Mouse (Mus musculus) frontal cortex, adult 2 months (tissue): ENCODE measurements around the gene Magix. TPM values are rescaled to one million over a fixed set of nuclear protein-coding genes. Genes with fewer than 3 reads are reported as not detected.

Experiments used
- DNase-seq, 2 experiments: peaks; one replicate each; pipeline ENCODE4 v3.0.0; 2022; ENCODE audit warnings: low spot score in 1 of 2; ENCODE audit errors: extremely low spot score in 1 of 2
- polyA plus RNA-seq: library from polyadenylated mRNA; depleted of rRNA; stranded (reverse); fragments of >200 nt; gene quantifications from 2 replicates; pipeline ENCODE4 v1.2.3, GENCODE M21; 2012

Magix gene
- polyA plus RNA-seq, 1 experiment, result 1.2 TPM

DNA sequence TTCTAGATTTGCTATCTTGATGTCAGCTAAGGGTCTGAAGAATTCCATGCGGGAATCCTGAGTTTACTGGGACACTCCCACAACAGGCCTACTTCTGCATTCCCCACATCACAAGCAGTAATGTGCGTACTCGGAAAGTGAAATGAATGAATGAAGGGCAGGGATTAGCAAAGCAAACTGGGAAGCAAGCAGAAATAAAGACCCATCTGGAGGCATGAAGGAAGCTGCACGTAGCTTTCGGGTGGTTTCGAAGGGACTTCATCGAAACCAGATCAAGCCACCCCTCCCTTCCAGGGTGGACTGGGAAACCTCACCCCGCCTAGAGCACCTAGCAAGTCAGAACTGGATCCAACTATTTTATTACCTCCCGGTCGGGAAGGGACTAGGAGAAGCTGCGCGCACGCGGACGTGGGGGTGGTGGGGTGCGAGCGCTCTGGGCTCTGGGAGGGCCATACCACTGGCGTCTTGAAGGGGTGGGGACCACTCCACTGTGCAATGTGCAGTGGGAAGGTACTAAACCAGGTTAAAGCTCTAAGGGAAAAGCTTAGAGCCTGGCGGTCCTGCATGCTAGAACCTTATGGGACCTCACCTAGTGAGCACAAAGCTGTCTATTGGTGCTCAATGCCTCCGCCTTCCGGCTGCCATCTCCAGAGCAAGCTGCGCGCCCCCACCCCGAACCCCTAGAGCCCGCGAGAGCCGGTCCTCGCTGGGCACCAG lies 6.6 kb downstream of the Magix start:
- DNase-seq, result no peak

DNA sequence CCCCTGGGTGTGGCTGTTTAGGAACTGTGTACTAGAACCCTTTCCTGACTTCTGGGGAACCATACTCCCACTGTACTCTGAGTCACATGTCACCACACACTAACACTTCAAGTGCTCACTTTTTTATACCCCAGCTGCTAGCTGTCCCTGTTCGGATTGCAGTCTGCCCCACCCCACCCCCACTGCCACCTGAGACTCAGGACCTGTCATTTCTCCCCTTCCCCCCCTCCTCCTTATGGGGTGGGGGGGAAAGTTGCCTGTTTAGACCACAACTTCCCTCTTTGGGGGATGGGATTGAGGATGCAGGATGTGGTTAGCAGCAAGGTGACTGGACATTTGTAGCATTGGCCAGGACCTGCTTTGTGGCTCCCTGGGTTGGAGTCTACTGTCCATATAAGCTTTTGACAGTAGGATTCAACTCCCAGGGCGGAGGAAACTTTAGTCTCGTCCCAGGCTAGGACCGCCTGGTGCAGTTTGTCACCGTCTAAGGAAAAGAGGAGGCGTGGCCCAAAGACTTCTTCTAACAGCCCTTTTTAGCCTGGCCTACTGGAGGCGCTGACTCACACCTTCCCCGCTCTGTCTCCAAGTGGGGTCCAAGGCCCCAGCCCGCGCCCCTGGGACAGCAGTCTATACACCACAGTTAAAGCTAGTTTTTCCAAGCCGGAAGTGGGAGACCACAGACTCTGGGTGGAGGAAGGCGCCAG lies 7.3 kb downstream of the Magix start:
- no peak for DNase-seq

DNA sequence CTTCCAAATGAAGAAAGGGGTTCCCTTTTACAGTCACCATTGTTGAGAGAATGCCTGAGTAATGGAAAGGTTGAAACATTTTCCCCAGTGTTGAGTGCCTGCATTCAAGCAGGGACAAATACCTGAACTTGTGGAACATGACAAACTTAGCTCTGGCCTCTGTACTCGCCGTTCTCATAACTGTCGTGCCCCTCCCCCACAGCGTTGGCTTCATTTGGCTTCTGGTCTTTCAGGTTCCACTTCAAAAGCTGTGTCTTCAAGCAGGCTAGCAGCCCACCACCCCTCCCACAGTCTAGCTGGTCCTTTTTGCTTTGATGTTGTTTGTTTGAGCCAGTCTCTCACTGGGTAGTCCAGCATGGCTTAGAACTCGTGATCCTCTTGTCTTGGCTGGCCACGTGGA lies 8.3 kb downstream of the Magix start:
- no peak for DNase-seq

- DNase-seq, result no peak
Measured at GRCm38 (mm10) chrX:7670921-7671623, 10.0 kb downstream of the Magix start, which contains the start of gene Plp2. Plp2 (minus strand) TSS chrX:7671390.

DNA sequence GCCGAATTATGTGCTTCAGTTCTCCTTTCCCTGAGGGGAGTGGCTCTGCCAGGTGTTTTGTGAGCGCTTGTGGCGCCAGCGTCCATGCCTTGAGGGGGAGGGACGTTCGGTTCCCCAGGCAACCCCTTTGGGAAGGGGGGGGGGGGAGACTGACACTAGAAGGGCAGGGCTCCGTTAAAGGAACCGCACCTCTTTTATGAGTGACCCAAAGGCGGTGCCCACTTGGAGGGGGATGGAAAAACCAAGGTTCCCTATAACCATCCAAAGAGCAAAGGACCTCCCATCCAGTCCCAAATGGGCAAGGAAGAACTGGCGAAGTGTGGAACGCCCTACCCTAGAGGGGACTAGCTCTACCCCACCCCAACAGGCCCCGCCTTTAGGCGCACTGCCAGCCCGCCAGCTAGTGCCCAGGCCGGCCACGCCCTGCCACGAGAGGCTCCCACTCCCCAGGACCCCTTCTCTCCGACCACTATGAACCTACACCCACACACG lies 10.6 kb downstream of the Magix start:
- DNase-seq, result no peak

DNA sequence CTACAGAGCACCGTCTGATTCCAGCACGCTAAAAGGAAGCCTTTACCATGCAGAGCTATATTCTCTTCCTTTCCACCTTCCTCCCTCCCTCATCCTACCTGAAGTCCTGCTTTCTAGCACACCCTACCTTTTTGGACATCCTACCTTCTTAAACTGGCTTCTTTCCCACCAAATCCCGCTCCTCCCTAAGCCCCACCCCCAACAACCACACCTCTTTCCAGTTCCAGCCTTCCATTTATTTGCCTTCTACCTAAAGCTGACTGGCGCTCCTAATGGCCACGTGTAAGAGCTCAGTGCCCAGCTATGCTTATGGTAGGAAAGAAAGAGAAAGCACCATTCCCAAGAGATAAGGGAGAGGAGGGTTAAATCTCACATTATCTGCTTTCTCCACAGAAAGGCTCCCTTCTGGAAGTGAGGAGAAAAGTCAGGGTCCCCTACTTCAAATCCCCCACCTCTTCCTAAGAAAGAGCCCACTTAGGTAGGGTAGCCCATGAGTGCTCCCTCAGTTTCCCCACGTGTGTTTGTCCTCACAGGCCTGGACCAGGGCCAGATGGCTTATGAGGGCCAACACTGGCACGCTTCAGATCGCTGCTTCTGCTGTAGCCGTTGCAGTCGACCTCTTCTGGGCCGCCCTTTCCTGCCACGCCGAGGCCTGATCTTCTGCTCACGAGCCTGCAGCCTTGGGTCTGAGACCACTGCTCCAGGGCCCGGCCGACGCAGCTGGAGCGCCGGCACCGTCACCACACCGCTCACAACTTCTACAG lies 15.1 kb downstream of the Magix start:
- no peak for DNase-seq

DNA sequence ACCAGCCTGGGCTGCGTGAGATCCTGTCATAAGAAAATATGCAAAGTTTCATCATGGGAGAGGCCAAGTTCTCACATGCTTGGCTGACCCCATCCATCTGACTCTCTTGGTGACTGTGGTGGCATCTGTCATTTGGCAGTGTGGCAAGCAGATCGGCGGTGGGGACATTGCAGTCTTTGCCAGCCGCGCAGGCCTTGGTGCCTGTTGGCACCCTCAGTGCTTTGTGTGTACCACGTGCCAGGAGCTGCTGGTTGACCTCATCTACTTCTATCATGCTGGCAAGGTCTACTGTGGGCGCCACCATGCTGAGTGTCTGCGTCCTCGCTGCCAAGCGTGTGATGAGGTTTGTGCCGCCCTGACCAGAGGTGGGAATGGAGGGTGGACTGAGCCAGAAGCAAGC lies 16.3 kb downstream of the Magix start:
- no peak for DNase-seq

DNA sequence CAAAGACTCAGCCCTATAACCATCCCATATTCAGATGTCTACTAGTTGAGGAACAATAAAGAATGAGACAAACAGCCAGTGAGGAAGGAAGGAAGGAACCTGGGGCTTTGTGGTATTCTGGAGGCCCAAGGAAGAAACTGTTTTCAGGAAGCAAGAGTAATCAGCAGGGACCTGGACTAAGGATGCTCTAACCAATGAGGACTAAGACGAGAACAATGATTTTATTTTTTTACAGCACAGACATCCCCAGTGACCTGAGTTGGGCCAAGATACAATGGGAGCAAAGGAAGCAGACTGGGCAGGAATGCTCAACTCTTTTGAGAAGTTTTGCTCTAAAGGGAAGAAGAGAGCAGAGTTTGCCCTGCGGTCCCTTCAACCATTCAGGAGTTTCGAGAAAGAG lies 18.1 kb downstream of the Magix start:
- DNase-seq, result no peak

- DNase-seq, result no peak
Measured at GRCm38 (mm10) chrX:7661086-7661485, 20.0 kb downstream of the Magix start.

- DNase-seq, result no peak
Measured at GRCm38 (mm10) chrX:7658785-7659589, 22.1 kb downstream of the Magix start.

DNA sequence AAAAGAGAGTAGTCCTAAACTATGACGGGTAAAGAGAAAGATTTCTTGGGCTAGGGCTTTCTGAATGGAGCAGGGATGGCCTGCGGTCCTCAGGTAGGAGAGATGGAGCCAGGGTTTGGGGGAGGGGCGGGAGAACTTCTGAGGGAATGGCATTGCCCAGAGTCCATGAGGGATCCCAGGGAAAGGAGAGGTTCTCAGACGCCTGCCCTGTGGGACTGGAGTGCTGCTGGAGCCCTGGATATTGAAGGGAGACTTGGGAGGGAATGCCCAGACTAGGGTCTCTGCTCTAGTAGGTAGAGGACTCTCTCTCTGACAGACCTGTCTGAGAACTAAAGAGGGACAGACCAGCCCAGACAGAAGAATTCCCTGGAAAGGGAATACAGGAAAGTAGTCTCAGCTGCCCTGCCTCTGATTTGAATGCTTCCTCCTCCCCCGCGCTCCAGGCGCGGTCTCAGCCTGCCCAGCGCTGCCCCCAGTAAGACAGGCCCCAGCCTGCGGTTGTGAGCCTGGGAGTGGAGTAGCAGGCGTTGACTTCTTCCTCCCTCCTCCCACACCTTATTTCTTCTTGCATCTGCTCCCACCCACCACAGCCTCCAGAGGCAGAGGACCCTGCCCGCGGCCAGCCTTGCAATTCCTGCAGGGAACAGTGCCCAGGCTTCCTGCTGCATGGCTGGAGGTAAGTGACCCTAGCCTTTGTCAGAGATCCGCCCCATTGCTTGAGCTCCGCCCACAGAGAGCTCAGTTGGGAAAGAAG lies 22.8 kb downstream of the Magix start:
- DNase-seq, result no peak

GRCm38 (mm10) chrX:7657221-7657639 lies 23.8 kb downstream of the Magix start, which contains the start of gene Prickle3:
Prickle3 (plus strand) TSS chrX:7657260.
- DNase-seq, result no peak

DNA sequence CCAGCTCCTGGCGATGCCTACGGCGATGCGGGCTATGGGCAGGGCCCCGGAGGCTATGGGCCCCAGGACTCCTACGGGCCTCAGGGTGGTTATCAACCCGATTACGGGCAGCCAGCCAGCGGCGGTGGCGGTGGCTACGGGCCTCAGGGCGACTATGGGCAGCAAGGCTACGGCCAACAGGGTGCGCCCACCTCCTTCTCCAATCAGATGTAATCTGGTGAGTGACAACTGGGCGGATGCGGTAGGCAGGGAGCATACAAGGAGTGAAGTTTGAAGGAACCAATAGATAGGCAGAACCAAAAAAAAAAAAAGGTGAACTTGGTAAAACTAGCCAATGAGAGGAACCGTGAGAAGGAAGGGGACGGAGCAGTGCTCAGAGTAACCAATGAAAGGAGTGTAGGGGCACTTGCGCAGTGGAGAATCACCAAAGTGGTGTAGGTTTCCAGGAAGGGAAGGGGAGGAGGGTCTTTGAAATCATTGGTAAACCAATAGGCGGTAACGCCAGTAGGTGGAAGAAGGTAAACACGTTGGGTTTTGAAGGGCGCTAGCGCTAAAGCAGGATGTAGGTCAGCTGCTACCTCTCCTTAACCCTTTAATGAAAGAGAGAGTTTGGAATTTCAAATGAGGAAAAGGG lies 32.3 kb downstream of the Magix start:
- DNase-seq, result peak; percentile 65 to 73

GRCm38 (mm10) chrX:7645349-7645748 lies 35.7 kb downstream of the Magix start:
- DNase-seq, result peak; percentile 75 to 91

DNA sequence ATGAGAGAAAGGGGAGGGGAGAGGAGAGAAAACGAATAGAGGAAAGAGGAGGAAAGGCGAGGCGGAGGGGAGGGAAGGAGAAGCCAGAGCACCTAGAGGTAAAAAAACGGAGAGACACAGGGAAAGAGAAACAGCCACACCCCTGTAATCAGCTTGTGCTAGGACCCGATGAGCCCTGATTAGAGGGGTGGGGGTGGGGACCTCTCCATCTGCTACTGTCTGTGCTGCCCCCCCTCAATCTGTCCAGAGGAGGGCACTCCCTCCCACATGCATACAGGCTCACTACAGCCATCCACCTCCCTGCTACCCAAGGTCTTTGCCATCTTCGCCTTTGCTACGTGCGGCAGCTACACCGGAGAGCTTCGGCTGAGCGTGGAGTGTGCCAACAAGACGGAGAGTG lies 40.3 kb downstream of the Magix start:
- DNase-seq, result no peak

DNA sequence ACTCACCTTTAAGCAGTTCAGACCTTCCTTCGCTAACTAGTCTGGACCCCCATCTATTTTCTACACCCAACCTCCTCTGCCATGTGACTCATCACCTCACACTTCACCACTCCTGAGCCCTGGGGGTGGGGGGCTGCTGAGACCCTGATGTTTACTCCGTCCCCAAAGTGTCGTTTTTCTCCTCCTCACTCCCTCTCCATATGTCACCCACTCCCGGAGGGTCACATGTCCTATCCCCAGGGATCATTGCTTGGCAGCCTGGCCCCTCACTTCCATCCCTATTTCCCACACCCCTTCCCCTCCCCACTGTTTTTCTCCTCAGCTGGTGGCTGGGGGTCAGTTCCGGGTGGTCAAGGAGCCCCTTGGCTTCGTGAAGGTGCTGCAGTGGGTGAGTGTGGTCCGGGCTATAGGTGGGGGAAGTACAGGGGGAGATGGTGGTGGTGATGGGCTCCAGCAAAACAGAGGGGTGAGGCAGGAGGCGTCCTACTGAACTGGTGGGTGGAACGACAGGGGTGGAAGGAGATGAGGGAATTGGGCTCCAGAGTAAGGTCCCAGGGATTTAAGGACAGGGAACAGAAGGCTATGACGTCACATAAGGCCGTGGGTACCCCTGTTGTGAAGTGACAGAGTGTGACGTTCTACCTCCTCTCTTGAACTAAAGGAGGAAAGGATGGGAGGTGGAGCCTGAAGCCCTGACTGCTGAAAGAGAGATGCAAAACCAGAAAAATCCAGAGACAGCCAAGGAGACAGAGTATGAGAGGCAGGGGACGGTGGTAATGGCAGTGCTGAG lies 41.3 kb downstream of the Magix start:
- DNase-seq, result peak in 1 of 2 experiments; percentile 54

DNA sequence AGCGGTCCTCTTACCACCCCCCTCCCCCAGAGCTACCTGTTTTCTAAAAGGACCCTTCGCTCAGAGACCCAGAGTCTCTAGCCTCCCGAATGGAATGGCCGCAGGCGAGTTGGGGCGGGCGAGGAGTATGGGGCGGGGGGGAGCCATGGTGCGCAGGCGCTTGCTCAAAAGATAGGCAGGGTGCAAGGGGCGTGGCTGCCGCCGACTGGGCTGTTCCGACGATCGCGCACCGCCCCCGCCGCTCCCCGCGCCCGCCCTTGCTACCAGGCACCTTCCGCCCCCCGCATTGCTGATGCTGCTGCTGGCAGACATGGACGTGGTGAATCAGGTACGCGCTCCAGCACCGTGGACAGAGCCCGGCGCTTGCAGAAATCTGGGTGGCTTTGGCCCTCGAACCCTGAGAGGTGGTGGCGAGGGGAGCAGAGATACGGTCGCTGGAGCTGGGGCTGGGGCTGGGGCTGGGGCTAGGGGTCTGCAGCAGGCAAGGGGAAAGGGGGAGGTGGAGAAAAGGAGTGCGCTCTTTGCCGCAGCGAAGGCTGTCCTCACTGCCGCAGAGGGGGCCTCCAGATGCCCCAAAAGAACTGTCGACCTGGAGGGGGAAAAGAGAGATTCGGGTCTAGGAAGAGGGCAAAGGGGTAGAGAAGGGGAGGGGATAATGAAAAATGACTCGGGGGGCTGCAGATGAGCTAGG lies 42.5 kb downstream of the Magix start, which contains the start of gene Syp:
Gene Syp, plus strand, starts transcription at position 71 of the 691 bp plus-strand sequence.
- DNase-seq, result peak; percentile 65 to 89
